Mouse (Mus musculus): Measurements from ENCODE around the gene Tll1.

GRCm38 (mm10) chr8:64059867-64060266 lies 146.2 kb downstream of the Tll1 start:
- TF ChIP-seq CTCF (IDR thresholded peaks at IDR 0.05; ENCODE audit: extremely low read depth, insufficient read depth, insufficient read length, insufficient replicate concordance) (no peak), POLR2A (IDR thresholded peaks at IDR 0.05; ENCODE audit: low read depth, low read length) (no peak)

Data from spleen, adult 2 months (tissue).